Comparison of ENCODE assay signal across 18 mouse cellular contexts in the genomic region with DNA sequence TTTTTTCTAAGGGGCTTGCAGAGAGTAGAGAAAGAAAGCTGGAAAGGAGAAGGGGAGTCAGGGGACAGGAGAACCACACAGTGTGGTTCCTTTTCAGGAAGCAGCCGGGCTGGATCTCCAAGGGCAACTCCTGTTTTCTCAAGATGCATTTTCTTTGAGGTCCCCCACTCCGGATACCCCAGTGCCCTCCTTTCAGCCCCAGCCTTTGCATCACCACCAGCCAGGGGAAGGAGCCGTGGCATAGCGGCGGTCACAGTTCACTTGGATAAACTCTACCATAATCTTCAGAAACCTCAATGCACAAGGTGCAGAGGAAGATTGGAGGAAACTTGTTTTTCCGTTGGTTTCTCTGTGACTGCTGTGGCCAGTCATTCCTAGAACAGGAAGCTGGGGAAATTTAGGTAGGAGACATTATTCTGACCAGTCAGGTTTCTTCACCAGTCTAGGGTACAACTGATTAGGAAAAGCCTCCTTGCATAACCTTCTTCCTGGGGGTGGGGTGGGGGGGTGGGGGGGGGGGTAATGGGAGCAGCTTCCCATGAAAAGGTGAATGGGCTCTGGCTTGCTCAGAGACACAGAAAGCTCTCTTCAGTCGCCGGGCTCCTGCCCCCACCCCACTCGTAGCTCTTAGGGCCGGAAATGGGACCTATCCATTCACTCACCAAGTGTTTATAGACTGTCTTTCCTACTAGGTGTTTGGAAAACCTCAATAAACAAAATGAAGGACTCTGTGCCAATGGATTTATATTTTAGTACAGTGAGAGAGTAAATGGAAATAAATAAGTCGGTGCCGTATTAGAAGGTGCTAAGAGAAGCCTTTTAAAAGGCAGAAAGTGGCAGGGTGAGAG.
A peak's percentile ranks its signal among the peaks of the same experiment; 100 is the strongest.
DNase-seq lines count a peak whose midpoint lies in the region; ATAC-seq and TF ChIP-seq lines count a peak whose summit lies in the region.
"Had no signal": no experiment of that assay in that cellular context is flagged by ENCODE, and none has a peak within 500 bp of the region (broad histone marks: within the 10 kb centered on the region; RNA-seq: fewer than 3 reads in every experiment).

No protein-coding gene starts in this region.

- no peaks in the 10 kb centered on the region for H3K27me3 ChIP-seq in heart, embryonic 16.5 days (ENCODE audit: control insufficient read depth, insufficient read depth, low read length)
- no peaks in the 10 kb centered on the region for H3K27me3 ChIP-seq in liver, postnatal 0 days (ENCODE audit: insufficient read depth, low read length)
- no peaks in the 10 kb centered on the region for H3K27me3 ChIP-seq in megakaryocyte, embryonic 14.5 days (replicated peaks)
- H3K27me3 ChIP-seq in midbrain, embryonic 10.5 days (ENCODE audit: low read depth, poor library complexity, severe bottlenecking) = peaks cover 14% of the 10 kb centered on the region
- H3K27me3 ChIP-seq: embryonic facial prominence, embryonic 15.5 days; forebrain, embryonic 13.5 days; limb, embryonic 12.5 days had no signal

- peak; percentile 18; the same call in 1 of the 2 replicates for ATAC-seq in heart, embryonic 16.5 days (replicated peaks; ENCODE audit: extremely low read depth, insufficient read depth, low FRiP score)
- peak; percentile 95 for ATAC-seq in common myeloid progenitor, adult 5-6 weeks (replicated peaks; ENCODE audit: low read depth, poor library complexity, severe bottlenecking)
- peak; percentile 66 for ATAC-seq in liver, postnatal 0 days
- ATAC-seq: forebrain, embryonic 13.5 days; inflammation-experienced regulatory T-cells, adult 6 months had no signal

- H3K36me3 ChIP-seq in heart, embryonic 16.5 days (ENCODE audit: control insufficient read depth, insufficient read depth) = no peaks in the 10 kb centered on the region
- no peaks in the 10 kb centered on the region for H3K36me3 ChIP-seq in liver, postnatal 0 days (replicated peaks; ENCODE audit: insufficient read depth, low read length)
- H3K36me3 ChIP-seq in megakaryocyte, embryonic 14.5 days (replicated peaks; ENCODE audit: low read length) = peaks cover 4% of the 10 kb centered on the region
- no peaks in the 10 kb centered on the region for H3K36me3 ChIP-seq in midbrain, embryonic 10.5 days
- H3K36me3 ChIP-seq: embryonic facial prominence, embryonic 15.5 days; limb, embryonic 12.5 days had no signal

- no peak for TF ChIP-seq CTCF in liver, postnatal 0 days (IDR thresholded peaks at IDR 0.05; ENCODE audit: low read depth)

- no peak overlapping the region for H3K27ac ChIP-seq in heart, embryonic 16.5 days (ENCODE audit: low read length)
- H3K27ac ChIP-seq in liver, postnatal 0 days (ENCODE audit: low read depth) = peak overlapping the region; percentile 22; the same call in 1 of the 2 replicates
- no peak overlapping the region for H3K27ac ChIP-seq in midbrain, embryonic 10.5 days (replicated peaks)
- H3K27ac ChIP-seq: embryonic facial prominence, embryonic 15.5 days; forebrain, embryonic 13.5 days; limb, embryonic 12.5 days had no signal

- no peak overlapping the region for H3K9ac ChIP-seq in heart, embryonic 16.5 days (ENCODE audit: low read length)
- H3K9ac ChIP-seq in liver, postnatal 0 days (replicated peaks) = no peak overlapping the region
- H3K9ac ChIP-seq: embryonic facial prominence, embryonic 15.5 days; forebrain, embryonic 13.5 days; limb, embryonic 12.5 days had no signal

- H3K4me3 ChIP-seq in heart, embryonic 16.5 days (ENCODE audit: low read length) = no peak overlapping the region
- peak overlapping the region; percentile 8; the same call in 1 of the 2 replicates for H3K4me3 ChIP-seq in liver, postnatal 0 days (ENCODE audit: low read depth, low read length)
- H3K4me3 ChIP-seq in megakaryocyte, embryonic 14.5 days (replicated peaks) = peak overlapping the region; percentile 89
- no peak overlapping the region for H3K4me3 ChIP-seq in midbrain, embryonic 10.5 days
- H3K4me3 ChIP-seq: embryonic facial prominence, embryonic 15.5 days; forebrain, embryonic 13.5 days; limb, embryonic 12.5 days had no signal

- 0 out of 2 replicates have a peak overlapping the region, but pooled peaks have one; percentile 19 for H3K4me2 ChIP-seq in heart, embryonic 16.5 days (ENCODE audit: low read depth, low read length)
- peak overlapping the region; percentile 56 for H3K4me2 ChIP-seq in liver, postnatal 0 days (ENCODE audit: low read depth, low read length)
- H3K4me2 ChIP-seq: embryonic facial prominence, embryonic 15.5 days; forebrain, embryonic 13.5 days; limb, embryonic 12.5 days had no signal

- no peak for DNase-seq in heart, postnatal 4 days
- DNase-seq in liver, postnatal 0 days = peak; percentile 26
- no peak for DNase-seq in layer of hippocampus, postnatal 10 days (ENCODE audit: low spot score in 2 of 2)
- no peak for DNase-seq in midbrain, embryonic 10.5 days (ENCODE audit: low spot score)
- no peak for DNase-seq in cerebellum, postnatal 36 days
- DNase-seq: adrenal gland, postnatal 14 days; heart, adult 18-20 months; heart, postnatal 36 days; kidney, postnatal 25 days; layer of hippocampus, postnatal 36 days; midbrain, embryonic 14.5 days had no signal

- peak; percentile 72 for TF ChIP-seq EP300 in liver, postnatal 0 days (IDR thresholded peaks at IDR 0.05; ENCODE audit: low read depth)

- H3K9me3 ChIP-seq in heart, embryonic 16.5 days (replicated peaks; ENCODE audit: control insufficient read depth, low read length) = no peaks in the 10 kb centered on the region
- no peaks in the 10 kb centered on the region for H3K9me3 ChIP-seq in liver, postnatal 0 days (ENCODE audit: low read length)
- H3K9me3 ChIP-seq in megakaryocyte, embryonic 14.5 days = no peaks in the 10 kb centered on the region
- H3K9me3 ChIP-seq in midbrain, embryonic 10.5 days (replicated peaks) = no peaks in the 10 kb centered on the region
- H3K9me3 ChIP-seq: embryonic facial prominence, embryonic 15.5 days; forebrain, embryonic 13.5 days; limb, embryonic 12.5 days had no signal

- H3K4me1 ChIP-seq in heart, embryonic 16.5 days (ENCODE audit: control insufficient read depth, insufficient read depth, low read length) = no peaks in the 10 kb centered on the region
- H3K4me1 ChIP-seq in liver, postnatal 0 days (ENCODE audit: insufficient read depth) = peaks cover 6% of the 10 kb centered on the region
- peaks cover 77% of the 10 kb centered on the region for H3K4me1 ChIP-seq in megakaryocyte, embryonic 14.5 days
- 0 out of 2 replicates have a peak, but pooled peaks cover 3% of the 10 kb centered on the region for H3K4me1 ChIP-seq in midbrain, embryonic 10.5 days
- H3K4me1 ChIP-seq: embryonic facial prominence, embryonic 15.5 days had no signal

- 64% methylated on average over 12 of the region's 12 CpGs for WGBS in heart, embryonic 16.5 days
- 33% methylated on average over 12 of the region's 12 CpGs for WGBS in liver, postnatal 0 days (ENCODE audit: insufficient replicate concordance)
- 85% methylated on average over 12 of the region's 12 CpGs for WGBS in midbrain, embryonic 10.5 days

Comparison
In these comparisons a context has a peak if more than half of its experiments do, and no peak if none do; other contexts are left out.
1. ATAC-seq: peak in every context shown above with its lines; median percentile 95 in common myeloid progenitor, adult 5-6 weeks; 66 in liver, postnatal 0 days; 18 in heart, embryonic 16.5 days.
2. H3K4me3 ChIP-seq: peak in liver, postnatal 0 days (single experiment) and megakaryocyte, embryonic 14.5 days (single experiment); none in heart, embryonic 16.5 days (single experiment) and midbrain, embryonic 10.5 days (single experiment).